Mouse (Mus musculus) thymus, adult 2 months (tissue): ENCODE results near the gene Igfbp7.

ENCODE experiments used
- CTCF ChIP-seq: fragments of 200-500 bp; IDR thresholded peaks from 2 replicates; pipeline ENCODE4 v1.5.1; 2012; ENCODE audit warnings: mild to moderate bottlenecking, control low read depth, low read length, moderate library complexity, borderline replicate concordance; ENCODE audit not compliant: control insufficient read depth, poor library complexity, insufficient read depth; ENCODE audit errors: extremely low read depth
- POLR2A ChIP-seq: fragments of 200-500 bp; IDR thresholded peaks from 2 replicates; pipeline ENCODE4 v1.6.1; 2012; ENCODE audit warnings: mild to moderate bottlenecking, low read length, control low read depth, moderate library complexity; ENCODE audit not compliant: control insufficient read depth, poor library complexity, insufficient read depth; ENCODE audit errors: extremely low read depth

DNA sequence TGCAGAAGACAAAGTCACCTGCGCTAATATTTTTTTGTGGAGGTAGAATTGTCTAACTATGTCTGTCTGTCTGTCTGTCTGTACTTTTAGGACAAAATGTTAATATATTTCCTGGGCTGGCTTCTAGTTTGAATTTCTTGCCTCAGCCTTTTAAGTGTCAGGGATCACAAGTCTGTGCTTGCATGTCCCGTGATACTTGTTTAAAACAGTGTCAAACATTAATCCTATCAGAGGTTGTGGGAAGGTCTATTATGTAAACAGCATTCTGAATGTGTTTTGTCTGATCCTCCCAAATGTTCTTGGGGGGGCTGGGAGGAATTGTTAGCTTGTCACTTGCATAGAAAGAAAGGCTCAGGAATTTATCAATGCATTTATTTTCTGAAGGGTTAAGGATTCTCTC lies 24.6 kb upstream of the Igfbp7 start:
- TF ChIP-seq CTCF (no peak), POLR2A (no peak)
